Mouse (Mus musculus) c-Kit-negative CD71-positive TER-119-positive erythroid progenitor cells, embryonic 14.5 days (primary cell): ENCODE results near the gene Zbtb32.

Source experiments
- DNase-seq: peaks from one replicate; pipeline ENCODE4 v3.0.0-alpha.2; 2013; ENCODE audit warnings: low read depth, low spot score

The Zbtb32 gene

DNA sequence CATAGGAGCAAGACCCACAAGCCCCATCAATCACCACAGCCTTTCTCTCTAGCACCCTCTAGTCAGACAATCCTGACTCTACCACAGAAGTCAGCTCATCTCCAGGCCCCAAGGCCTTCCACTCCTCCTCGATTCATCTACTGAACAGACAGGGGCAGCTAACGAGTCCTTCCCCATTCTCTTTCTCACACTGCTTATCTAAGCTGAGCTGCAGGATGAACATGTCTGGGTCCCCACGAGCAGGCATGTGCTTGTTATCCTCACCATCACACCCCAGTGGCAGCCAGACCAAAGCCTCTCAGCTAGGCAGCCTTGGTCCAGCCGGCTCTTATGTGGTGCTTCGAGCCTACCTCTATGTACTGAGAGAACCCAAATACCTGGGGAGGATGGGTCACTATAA, 26.3 kb downstream of the Zbtb32 start:
- DNase-seq = no peak

DNA sequence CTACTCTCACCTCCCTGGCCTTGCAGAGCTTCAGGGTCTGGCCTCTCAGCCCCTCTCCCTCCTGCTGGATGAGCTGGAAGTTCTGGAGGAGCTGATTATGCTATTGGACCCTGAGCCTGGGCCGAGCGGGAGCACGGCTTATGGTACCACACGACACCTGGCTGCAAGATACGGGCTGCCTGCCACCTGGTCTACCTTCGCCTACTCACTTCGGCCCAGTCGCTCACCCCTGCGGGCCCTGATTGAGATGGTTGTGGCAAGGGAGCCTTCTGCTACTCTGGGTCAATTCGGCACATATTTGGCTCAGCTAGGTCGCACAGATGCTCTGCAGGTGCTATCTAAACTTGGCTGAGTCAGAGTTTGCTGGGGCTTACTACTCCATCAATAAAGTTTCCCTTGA, 31.2 kb downstream of the Zbtb32 start:
- DNase-seq = no peak

DNA sequence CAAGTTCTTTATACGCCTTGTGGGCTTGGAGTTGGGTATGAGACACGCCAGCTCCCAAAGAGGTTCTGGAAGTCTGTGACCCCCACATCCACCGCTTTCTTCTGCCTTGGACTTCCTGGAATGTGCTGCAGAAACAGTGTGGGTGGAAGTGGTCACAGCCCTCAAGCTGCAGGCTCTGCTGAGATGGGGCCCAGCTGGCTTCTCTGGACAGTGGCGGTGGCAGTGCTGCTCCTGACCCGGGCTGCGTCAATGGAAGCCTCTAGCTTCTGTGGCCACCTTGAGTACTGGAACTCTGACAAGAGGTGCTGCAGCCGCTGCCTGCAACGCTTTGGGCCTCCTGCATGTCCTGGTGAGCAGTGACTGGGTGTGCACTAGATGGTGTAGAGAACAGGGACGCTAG, 32.7 kb downstream of the Zbtb32 start:
- DNase-seq = no peak

DNA sequence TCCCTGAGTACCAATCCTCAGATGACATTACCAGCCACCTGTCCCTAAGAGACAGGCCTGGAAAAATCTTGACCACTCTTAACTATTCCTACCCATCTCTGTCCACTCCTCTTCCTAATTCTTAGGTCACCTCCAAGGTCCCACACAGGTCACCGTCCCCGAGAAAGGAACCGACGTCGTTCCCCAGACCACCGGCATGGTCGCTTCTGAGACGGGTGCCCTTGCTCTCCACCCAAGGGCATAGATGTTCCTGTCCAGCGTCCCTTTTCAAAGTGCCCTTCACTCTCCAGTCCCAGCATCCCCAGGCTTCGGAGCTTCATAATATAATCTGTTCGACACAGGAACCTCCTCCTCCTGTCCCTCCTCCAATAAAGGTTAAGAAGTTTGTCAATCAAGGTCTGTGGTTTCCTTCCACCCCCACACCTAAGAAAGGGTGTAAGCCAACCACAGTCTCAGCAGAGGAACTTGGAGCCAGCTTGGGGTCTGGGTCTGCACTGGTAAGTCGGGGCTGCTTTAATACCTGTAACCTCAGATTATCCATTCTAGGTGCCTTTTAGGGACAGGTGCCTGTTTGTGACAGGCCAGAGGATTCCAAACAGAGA, 33.6 kb downstream of the Zbtb32 start, which contains the start of gene Igflr1:
Igflr1 (plus strand) TSS at position 458 of the 602 bp plus-strand sequence.
- DNase-seq = no peak

DNA sequence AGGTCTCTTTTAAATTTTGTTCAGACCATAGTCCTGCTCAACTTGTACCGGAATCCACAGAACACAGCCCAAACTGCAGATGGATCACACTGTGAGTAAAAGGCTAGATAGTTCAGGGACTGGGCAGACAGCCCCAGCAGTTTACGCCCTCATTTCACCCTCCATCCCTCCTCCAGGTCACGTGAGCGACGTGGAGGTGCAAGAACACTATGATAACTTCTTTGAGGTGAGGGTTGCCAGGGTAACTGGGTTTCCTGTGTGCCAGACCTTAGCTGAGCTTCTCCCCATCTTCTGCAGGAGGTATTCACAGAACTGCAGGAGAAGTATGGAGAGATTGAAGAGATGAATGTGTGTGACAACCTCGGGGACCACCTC, 34.8 kb downstream of the Zbtb32 start:
- peak; percentile 17 for DNase-seq

DNA sequence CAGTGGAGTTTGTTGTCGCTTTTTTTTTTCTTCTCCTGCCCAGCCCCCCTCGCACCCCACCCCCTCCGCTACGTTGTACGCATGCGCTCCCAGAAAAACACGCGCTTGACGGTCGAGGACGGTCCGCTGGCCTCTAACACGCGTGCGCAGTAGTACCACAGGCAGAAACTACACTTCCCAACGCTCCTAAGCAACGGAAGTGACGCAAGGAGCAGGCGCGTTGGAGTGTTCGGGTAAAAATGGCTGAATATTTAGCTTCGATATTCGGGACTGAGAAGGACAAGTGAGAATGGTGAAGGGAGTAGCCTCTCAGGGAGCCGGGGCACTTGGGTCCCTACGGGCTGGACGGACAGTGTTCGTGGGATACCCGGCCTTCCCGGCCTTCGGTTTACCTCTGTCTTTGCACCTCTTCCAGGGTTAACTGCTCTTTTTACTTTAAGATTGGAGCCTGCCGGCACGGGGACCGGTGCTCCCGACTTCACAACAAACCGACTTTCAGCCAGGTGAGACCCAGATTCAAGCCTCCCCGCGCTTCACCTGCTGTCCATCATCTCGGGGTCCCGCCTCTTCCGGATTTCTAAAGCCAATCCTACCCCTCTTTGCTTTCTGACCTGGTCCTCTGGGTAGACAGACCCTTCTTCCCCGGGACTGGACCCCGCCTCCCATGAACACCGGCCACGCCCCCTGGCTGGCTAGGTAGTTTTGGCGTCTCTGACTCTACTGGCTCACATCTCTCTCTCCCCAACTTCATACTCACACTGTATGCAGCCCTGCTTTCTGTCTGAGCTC, 35.4 kb downstream of the Zbtb32 start, which contains the start of the genes U2af1l4, Gm49396 and Psenen:
U2af1l4 (plus strand) TSS at position 185 of the 789 bp plus-strand sequence.
Gm49396 (plus strand) TSS at position 228 of the 789 bp plus-strand sequence.
Psenen (minus strand) TSS at position 511 of the 789 bp plus-strand sequence.
- peak; percentile 96 for DNase-seq

DNA sequence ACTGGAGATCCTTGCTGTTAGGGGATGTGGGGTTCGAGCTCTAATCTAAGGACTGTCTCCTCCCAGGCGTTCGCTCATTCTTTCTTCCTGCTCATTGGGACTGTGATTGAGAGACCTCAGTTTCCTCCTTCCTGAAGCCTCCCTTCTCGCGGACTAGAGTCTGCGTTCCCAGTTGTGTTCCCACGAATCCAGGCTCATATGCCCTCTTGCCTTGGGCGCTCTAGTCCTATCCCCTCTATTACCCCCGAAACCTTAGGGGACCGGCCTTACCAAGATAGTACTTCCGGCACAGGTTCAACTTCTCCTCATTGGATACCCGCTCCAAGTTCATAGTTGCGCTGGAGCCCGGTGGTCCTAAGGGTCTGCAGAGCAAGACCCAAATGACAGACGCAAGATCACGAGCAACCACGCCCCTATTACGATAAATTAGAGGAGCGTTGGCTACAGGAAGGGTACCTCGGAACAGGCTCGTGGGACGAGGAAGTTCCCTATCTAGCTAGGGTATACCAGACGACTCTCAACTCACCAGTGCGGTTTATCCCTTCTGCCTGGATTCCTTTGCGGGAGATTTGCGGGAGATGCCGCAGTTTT, 36.1 kb downstream of the Zbtb32 start:
- peak; percentile 20 for DNase-seq

DNA sequence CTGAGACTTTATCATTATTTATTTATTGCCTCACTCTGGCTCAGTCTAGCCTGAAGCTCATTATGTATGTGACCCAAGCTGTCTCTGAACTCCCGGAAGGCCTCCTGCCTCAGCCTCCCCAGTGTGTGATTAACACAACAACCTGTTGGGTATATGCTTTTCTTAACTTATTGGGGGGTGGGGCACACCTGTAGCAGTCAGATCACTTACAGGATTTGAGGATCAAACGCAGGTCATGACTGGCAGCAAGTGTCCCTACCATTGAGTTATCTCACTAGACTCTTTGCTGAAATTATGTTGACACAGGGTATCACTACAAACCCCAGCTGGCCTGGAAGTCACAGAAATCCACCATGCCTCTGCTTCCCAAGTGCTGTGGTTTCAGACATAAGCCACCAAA, 38.4 kb downstream of the Zbtb32 start:
- no peak for DNase-seq

DNA sequence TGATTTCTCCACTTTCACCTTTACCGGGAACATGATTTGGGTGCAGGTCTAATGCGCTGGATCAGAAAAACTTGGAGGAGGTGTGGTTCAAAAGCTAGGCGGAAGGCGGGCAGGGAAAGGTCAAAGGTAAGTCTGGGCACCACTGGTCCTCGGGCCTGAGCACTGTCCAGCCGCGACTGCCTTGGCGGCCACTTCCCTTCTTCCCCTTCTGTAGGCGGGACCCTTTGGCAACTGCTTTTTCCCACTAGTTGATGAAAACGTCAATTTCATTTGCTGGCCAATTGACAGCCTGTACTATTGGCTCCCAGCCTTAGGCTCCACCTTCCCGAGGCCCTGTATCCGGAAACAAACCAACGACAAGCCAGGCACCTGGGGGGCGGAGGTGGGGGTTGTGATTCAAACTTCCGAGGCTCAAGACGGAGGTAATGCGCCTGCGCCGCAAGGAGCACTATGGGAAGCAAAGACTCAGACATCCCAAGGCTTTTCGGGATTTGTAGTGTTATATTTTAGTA, 39.2 kb downstream of the Zbtb32 start, which contains the start of gene Lin37:
Lin37 (minus strand) TSS at position 396 of the 512 bp plus-strand sequence.
- DNase-seq = peak; percentile 86

DNA sequence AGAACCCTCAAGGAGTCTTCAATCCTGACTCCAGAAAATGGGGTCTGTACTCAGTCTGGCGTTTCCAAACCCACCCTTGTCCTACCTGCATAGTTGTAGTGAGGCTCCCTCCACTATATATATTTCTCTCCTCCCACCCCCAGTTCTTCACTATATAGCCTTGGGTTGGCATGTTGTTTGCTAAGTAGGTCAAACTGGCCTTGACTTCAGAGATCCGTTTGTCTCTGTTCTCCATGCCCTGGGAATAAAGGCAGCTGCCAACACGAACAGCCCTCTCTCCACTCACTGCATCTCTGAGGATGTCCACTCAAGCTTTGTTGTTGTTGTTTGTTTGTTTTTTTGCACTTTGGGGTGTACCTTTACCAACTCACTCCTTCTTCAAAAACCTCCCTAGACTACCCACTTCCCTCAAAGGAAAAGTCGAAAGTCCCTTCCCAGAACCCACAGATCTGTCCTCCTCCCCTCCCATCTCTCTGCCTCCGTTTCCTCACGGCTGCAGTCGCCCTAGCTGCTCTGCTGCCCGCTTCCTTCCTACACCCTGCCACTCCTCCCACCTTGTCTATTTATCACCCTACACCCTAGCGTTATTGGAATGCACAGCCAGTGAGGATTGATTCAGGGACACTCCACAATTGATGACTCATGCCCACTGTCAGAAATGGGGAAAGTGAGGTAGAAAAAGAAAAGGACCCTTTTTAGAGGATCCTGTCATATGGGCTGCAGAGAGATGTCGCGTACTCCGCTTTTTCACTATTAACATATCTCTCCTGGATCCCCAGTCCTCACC, 39.9 kb downstream of the Zbtb32 start:
- peak; percentile 49 for DNase-seq

DNA sequence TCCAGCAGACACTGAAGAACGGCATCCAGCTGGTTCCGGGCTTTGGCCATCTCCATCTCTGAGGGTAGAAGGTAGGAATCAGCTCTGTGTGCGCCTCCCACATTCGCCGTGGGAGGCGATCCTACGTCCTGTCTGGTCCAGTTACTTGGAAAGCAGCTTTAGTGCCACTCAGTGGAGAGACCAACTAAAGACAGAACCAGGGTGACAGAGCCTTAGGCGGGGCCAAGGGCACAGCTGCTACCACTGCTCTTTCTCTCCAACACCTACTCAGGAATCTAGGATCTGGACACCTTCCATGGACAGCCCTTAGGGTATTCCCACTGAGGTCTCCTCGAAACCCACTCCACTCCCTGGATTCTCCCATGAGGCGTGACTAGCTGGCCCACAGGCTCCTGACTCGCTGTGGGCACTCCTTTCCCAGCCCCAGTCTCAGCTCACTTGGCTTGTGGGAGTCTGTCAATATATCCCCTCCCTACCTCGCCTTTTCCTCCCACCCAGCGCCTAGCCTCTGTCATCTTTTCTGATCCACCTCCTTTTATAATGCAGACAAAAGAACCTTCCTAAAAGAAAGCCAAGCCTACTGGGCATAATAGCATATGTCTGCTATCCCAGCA, 40.7 kb downstream of the Zbtb32 start:
- DNase-seq = no peak

DNA sequence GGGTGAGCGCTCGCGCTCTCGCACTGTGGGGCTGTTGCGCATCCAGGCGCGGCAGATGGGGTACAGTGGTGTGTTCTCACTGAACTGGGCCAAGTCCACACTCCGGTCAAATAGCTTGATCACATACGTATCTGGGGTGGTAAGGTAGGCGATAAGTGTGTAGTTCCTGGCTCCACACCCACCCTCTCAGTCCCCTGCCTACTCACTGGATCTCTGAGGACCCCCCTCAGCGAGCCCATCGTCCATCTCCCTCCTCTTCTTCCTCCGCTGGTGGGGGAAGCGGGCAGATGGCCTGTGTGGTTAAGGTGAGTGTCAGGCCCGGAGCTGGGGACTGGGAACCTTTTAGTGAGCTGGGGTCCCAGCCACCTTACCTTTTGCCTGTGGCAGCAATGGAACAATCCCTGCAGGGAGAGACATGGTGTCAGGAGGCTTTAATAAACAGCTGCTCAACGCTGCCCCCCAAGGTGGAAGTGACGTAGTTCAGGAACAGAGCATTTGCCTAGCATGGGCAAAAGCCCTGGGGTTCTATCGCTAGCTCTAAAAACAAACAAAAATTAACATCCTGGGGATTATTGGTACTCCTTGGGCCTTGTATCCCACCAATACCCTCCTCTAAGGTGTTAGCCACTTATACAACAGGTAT, 41.7 kb downstream of the Zbtb32 start:
- DNase-seq = no peak

DNA sequence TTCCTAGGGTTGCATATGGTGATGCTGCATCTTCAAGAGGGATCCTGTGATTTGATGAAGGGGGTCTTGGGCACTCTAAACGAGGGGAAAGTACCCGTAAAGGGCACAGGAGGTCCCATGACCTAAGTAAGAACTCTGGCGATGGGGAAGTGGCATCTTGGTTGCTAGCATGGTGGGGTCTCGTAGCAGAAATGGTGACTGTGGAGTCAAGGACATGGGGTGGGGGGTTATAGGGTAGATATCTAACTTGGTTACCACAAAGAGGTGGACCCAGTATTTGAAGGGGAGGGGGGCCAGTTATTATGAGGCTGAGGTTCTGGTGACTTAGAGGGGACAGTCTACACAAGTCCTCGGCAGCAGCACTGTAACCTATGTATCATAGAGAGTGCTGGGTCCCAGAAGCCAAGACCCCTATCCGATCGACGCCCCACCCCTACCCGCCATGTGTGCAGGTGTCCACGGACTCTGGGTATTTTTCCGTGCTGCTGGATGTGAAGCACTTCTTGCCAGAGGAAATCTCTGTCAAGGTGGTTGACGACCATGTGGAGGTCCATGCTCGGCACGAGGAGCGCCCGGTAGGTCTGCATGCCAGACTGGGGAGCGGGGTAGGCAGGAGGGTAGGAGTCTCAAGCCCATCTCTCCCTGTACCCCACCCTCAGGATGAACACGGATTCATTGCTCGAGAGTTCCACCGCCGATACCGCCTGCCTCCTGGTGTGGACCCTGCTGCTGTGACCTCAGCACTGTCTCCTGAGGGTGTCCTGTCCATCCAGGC, 44.7 kb downstream of the Zbtb32 start:
- DNase-seq = no peak

DNA sequence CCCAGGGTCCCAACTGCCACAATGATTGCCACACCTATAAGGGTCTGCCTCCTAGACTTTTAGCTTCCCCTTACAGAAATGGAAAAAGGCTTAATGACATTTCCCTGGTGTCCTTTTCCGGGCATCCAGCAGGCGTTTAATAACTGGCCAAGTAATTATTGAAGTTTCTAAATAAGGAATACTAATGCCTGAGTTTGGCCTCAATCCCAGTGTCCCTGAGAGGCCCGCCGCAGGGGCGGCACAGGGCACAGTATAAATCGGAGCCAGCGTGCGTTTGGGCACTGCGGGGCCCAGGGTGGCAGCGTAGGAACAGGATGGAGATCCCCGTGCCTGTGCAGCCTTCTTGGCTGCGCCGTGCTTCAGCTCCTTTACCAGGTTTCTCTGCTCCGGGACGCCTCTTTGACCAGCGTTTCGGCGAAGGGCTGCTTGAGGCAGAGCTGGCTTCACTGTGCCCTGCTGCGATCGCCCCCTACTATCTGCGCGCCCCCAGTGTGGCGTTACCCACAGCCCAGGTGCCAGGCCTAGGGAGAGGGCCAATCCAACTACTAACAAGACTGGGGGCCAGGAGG, 45.6 kb downstream of the Zbtb32 start:
- peak; percentile 28 for DNase-seq

DNA sequence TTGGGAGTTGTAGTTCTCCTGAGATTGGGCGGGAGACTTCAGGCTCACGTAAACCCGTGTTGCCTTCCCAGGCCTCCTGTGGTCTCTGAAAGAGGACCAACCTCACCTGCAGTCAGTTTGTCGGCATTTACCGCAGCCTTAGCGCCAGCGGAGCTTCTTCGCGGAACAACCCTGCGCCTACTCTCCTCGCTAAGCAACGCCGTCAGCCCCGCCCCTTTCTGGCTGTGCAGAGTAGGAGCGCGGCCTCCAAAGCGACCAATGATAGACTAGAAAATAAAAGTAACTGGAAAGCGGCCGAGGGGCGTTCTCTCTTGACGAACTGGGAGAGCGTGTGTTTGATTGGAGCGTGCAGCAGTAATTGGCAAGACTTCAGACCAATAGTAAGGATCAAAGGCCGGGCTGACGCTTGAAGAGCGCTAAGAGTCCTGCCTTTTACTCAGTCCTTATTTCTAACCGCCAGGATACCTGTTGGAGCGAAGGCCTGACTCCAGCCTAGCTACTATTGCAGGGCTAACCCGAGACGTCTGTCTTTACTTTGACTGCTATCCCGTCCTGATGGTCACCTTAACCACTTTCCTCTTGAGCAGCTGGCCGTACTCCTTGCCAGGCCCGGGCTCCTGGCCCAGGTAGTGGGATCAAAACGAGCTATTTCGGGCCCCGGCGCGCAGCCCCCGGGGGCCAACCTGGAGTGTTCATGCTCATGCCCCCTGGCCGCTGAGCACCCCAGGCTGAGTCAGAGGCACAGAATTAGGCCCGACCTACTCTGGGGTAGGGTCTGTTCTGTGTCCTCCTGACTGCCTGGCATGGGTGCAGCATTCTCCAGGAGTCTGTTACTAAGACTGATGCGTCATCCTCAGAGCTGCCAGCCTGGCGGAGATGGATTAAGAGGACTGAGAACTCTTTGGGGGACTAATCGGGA, 46.3 kb downstream of the Zbtb32 start, which contains the start of the genes Hspb6 and Proser3:
Hspb6 (plus strand) TSS at position 77 of the 919 bp plus-strand sequence.
Proser3 (minus strand) TSS at position 198 of the 919 bp plus-strand sequence.
- DNase-seq = peak; percentile 98

DNA sequence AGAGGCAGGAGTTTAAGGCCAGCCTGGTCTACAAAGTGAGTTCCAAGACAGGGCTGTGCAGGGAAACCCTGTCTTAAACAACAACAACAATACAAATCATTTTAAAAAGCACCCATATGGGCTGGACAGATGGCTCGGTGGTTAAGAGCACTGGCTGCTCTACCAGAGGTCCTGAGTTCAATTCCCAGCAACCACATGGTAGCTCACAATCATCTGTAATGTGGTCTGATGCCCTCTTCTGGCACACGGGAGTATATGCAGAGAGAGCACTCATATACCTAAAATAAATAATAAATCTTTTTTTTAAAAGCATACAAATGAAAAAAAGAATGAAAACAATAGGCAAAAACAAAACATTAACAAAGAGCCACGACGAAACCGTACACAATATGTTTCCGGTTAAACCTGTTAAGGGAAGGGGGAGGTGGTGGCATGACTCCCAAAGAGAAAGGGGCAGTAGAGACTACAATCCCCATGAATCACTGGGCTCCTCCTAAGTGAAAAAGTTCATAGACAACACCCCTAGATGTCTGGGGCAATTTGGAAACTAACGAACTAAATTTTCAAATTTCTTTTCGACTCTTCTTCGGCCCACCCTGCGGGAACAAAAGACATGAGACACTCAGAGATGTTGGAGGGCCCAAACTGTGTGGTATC, 47.1 kb downstream of the Zbtb32 start:
- no peak for DNase-seq

DNA sequence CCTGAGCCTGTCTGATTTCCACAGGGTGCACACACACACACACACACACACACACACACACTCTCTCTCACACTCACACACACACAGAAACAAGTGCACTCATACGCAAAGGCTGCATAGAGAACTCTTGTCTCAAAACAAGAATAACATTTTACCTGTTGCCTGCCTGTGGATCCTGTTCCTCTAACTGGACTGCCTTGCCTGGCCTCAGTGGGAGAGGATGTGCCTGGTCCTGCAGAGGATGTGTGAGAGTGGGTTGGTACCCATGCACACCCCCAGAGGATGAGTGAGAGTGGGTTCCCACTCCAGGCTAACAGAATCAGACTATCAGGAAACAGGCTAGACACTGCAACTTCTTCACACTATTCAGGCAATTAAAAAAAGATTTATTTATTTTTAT, 48.1 kb downstream of the Zbtb32 start:
- no peak for DNase-seq

DNA sequence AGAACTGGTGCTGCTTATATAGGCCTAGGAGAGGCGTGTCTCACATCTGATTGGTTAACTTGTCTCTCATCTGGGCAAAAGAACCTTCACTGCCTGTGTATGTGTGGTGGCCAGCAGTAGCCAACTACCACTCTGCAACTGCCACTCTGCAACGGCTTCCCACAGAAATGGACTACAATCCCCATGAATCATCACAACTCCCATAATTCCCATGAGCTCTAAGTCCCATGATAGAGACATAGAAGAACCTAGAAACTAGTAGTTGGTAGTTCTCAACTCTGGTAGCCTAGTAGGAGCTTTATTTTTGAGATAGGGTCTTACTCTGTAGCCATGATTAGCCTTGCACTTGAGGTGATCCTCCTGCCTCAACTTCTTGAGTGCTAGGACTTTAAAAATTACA, 48.8 kb downstream of the Zbtb32 start:
- DNase-seq = no peak
